Mouse (Mus musculus) ES-E14 (cell line): ENCODE measurements around the gene Fbxo21.

Experiments
- CHD2 ChIP-seq: IDR thresholded peaks from 2 replicates; pipeline ENCODE4 v1.6.1; 2014; ENCODE audit warnings: mild to moderate bottlenecking, low read depth, low read length, inconsistent platforms
- HCFC1 ChIP-seq: IDR thresholded peaks from 2 replicates; pipeline ENCODE4 v1.6.1; 2012; ENCODE audit warnings: low read length, inconsistent platforms, borderline replicate concordance; ENCODE audit not compliant: insufficient read depth
- MAFK ChIP-seq: IDR thresholded peaks from 2 replicates; pipeline ENCODE4 v1.6.1; 2014; ENCODE audit warnings: mild to moderate bottlenecking, low read depth, low read length, inconsistent platforms; ENCODE audit not compliant: insufficient read depth
- ZC3H11A ChIP-seq: IDR thresholded peaks from 2 replicates; pipeline ENCODE4 v1.6.1; 2012; ENCODE audit warnings: low read depth, mild to moderate bottlenecking, inconsistent platforms, low read length, borderline replicate concordance
- ZNF384 ChIP-seq: IDR thresholded peaks from 2 replicates; pipeline ENCODE4 v1.6.1; 2012; ENCODE audit warnings: low read depth, low read length, inconsistent platforms

DNA sequence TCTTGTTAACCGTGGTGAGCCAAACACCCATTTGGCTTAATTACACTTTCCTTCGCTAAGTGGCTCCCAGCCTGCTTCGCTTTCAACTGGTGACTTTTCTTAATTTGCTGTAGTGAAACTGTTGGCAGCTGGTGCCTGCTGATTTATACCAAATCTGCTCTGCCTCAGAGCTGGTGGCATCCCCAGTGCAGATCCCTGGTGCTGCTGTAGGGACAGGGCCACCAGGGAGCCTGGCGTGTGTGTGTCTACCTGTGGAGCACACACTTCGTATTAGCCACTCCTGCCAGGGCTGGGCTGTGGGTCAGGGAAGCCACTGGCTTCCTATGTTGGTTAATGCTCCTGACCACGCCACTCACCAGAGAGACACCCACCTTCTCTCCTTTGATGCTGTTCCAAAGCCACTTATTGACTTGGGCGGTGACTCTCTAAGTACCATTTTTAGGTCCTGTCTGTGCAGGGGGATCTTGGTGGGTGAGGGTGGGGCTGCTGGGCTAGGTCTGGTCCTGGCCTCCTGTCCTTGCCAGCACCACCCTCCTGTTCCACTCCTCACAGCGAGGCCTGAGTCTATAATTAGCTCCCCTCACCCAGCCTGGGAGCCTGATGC is 81.1 kb downstream of the Fbxo21 start:
- TF ChIP-seq MAFK, result no peak
- TF ChIP-seq HCFC1, result no peak
- TF ChIP-seq CHD2, result no peak
- TF ChIP-seq ZC3H11A, result no peak
- no peak for TF ChIP-seq ZNF384
